Mouse (Mus musculus): ENCODE measurements at regions not wholly inside any gene's neighbourhood (a gene's known extent, or its start where the extent isn't known, plus 50 kb on each side); places are given as distances from the start of the nearest gene placed in this dataset.

DNA sequence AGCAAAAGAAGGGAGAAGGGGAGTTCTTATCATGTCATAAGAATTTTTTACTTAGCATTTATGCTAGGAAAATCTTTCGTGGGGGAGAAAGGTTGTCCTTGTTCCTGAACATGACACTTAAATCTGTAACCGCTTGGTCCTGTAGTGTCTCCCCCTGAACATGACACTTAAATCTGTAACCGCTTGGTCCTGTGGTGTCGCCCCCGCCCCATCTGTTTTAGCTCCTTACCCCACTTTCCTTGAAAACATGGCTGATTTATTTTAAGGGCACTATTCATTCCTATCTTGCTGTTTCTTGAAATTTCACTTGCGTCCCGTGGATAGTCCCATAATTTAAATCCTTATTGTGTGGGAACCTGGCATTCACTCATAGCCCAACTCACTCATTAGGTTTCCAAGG lies 82.2 kb downstream of the Rap2a start:
- 77% methylated on average over 7 of the region's 7 CpGs for WGBS (ENCODE audit: insufficient replicate concordance)
- H3K27me3 ChIP-seq (ENCODE audit: control insufficient read depth, insufficient read depth, low read length) = no peaks in the 10 kb centered on the region
- no peak for TF ChIP-seq EP300 (IDR thresholded peaks at IDR 0.05; ENCODE audit: low read depth)
- TF ChIP-seq CTCF (IDR thresholded peaks at IDR 0.05; ENCODE audit: low read depth) = no peak
- H3K36me3 ChIP-seq (replicated peaks; ENCODE audit: control insufficient read depth, insufficient read depth, low read depth) = no peaks in the 10 kb centered on the region
- no peaks in the 10 kb centered on the region for H3K9me3 ChIP-seq (ENCODE audit: control insufficient read depth, low read length)
- H3K4me3 ChIP-seq (ENCODE audit: insufficient read depth in 1 of 2, low read depth in 2 of 2, low read length in 2 of 2) = no peak overlapping the region
- DNase-seq (ENCODE audit: low read depth in 3 of 3, low spot score in 3 of 3) (no peak), ATAC-seq (ENCODE audit: insufficient read depth) (no peak)
- no peak overlapping the region for H3K27ac ChIP-seq
- no peak overlapping the region for H3K9ac ChIP-seq (replicated peaks)
- H3K4me2 ChIP-seq (ENCODE audit: low read depth) = no peak overlapping the region
- H3K4me1 ChIP-seq (replicated peaks; ENCODE audit: control insufficient read depth in 2 of 2, insufficient read depth in 2 of 2, low read length in 1 of 2) = no peaks in the 10 kb centered on the region

DNA sequence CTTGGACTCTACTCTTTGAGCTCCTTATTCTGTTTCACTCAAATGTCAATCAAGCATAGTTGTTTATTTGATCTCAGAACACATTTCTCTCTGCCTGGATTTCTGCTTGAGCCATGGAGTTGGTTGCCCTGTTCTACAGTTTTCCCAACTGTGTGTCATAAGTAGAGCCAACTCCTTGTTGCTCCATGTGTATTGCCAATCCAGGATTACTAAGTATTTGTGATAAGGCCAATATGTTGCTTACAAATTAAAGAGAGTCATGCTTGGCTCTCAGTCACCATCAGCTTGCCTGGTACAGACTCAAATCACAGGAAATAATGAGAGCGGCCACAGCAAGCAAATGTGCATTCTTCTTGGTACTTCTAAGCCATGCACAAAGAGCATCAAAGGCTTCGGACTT lies 82.7 kb downstream of the Rap2a start:
- TF ChIP-seq CTCF (IDR thresholded peaks at IDR 0.05; ENCODE audit: low read depth) (no peak), EP300 (IDR thresholded peaks at IDR 0.05; ENCODE audit: low read depth) (no peak)
- Histone ChIP-seq H3K9me3 (ENCODE audit: control insufficient read depth, low read length) (no peaks in the 10 kb centered on the region), H3K4me2 (ENCODE audit: low read depth) (no peak overlapping the region), H3K4me1 (replicated peaks; ENCODE audit: control insufficient read depth in 2 of 2, insufficient read depth in 2 of 2, low read length in 1 of 2) (no peaks in the 10 kb centered on the region), H3K27me3 (ENCODE audit: control insufficient read depth, insufficient read depth, low read length) (no peaks in the 10 kb centered on the region), H3K27ac (no peak overlapping the region), H3K9ac (replicated peaks) (no peak overlapping the region), H3K36me3 (replicated peaks; ENCODE audit: control insufficient read depth, insufficient read depth, low read depth) (no peaks in the 10 kb centered on the region), H3K4me3 (ENCODE audit: insufficient read depth in 1 of 2, low read depth in 2 of 2, low read length in 2 of 2) (no peak overlapping the region)
- 59% methylated on average over 2 of the region's 2 CpGs for WGBS (ENCODE audit: insufficient replicate concordance)
- DNase-seq (ENCODE audit: low read depth in 3 of 3, low spot score in 3 of 3) = no peak
- no peak for ATAC-seq (ENCODE audit: insufficient read depth)

DNA sequence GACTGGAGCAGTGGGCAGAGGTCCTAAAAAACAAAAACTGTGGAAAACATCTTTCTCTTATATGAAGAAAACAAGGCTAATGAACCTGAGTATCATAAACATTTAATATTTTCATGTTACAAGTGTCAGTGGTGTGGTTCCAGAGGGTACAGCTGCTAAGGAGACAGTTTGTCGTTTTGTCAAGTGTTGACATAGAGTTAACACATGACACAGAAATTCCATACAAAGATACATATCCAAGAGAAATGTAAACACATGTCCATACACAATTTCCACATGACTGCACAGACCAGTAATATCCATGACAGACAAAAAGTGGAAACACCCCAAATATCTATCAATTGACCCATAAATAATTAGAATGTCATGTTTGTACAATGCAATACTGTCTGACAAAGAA lies 88.7 kb downstream of the Rap2a start:
- H3K27me3 ChIP-seq (ENCODE audit: control insufficient read depth, insufficient read depth, low read length) = no peaks in the 10 kb centered on the region
- no peak for ATAC-seq (ENCODE audit: insufficient read depth)
- H3K4me2 ChIP-seq (ENCODE audit: low read depth) = no peak overlapping the region
- DNase-seq (ENCODE audit: low read depth in 3 of 3, low spot score in 3 of 3) = no peak
- WGBS (ENCODE audit: insufficient replicate concordance) = 42% methylated on average over 1 of the region's 1 CpGs
- 0 out of 4 replicates have a peak, but pooled peaks cover 0 to under 1% of the 10 kb centered on the region in 2 experiments for H3K4me1 ChIP-seq (replicated peaks; ENCODE audit: control insufficient read depth in 2 of 2, insufficient read depth in 2 of 2, low read length in 1 of 2)
- TF ChIP-seq EP300 (IDR thresholded peaks at IDR 0.05; ENCODE audit: low read depth) = no peak
- no peak for TF ChIP-seq CTCF (IDR thresholded peaks at IDR 0.05; ENCODE audit: low read depth)
- H3K27ac ChIP-seq = no peak overlapping the region
- no peaks in the 10 kb centered on the region for H3K9me3 ChIP-seq (ENCODE audit: control insufficient read depth, low read length)
- no peak overlapping the region for H3K4me3 ChIP-seq (ENCODE audit: insufficient read depth in 1 of 2, low read depth in 2 of 2, low read length in 2 of 2)
- H3K9ac ChIP-seq (replicated peaks) = no peak overlapping the region
- no peaks in the 10 kb centered on the region for H3K36me3 ChIP-seq (replicated peaks; ENCODE audit: control insufficient read depth, insufficient read depth, low read depth)

DNA sequence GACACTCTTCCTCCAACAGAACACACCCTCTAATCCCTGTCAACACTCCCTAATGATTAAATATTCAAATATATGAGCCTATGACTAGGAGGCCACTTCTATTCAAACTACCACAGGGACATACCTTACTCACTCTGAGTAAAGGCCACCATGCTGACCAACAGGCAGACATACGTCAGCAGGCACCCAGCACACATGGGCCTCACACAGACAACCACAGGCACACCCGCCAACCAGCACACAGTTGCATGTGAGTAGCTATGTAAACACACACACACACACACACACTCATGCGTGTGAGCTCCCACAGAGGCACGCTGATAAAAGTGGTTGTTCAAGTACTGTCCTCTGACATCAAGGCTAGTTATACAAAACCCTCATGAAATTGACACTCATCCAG lies 89.8 kb downstream of the Rap2a start:
- Histone ChIP-seq H3K36me3 (replicated peaks; ENCODE audit: control insufficient read depth, insufficient read depth, low read depth) (no peaks in the 10 kb centered on the region), H3K4me3 (ENCODE audit: insufficient read depth in 1 of 2, low read depth in 2 of 2, low read length in 2 of 2) (no peak overlapping the region), H3K27ac (no peak overlapping the region), H3K4me2 (ENCODE audit: low read depth) (no peak overlapping the region), H3K4me1 (replicated peaks; ENCODE audit: control insufficient read depth in 2 of 2, insufficient read depth in 2 of 2, low read length in 1 of 2) (0 out of 4 replicates have a peak, but pooled peaks cover 0 to 2% of the 10 kb centered on the region in 2 experiments), H3K27me3 (ENCODE audit: control insufficient read depth, insufficient read depth, low read length) (no peaks in the 10 kb centered on the region), H3K9me3 (ENCODE audit: control insufficient read depth, low read length) (no peaks in the 10 kb centered on the region), H3K9ac (replicated peaks) (no peak overlapping the region)
- TF ChIP-seq CTCF (IDR thresholded peaks at IDR 0.05; ENCODE audit: low read depth) (no peak), EP300 (IDR thresholded peaks at IDR 0.05; ENCODE audit: low read depth) (no peak)
- no peak for DNase-seq (ENCODE audit: low read depth in 3 of 3, low spot score in 3 of 3)
- ATAC-seq (ENCODE audit: insufficient read depth) = no peak
- 69% methylated on average over 4 of the region's 4 CpGs for whole genome bisulfite sequencing (ENCODE audit: insufficient replicate concordance)

DNA sequence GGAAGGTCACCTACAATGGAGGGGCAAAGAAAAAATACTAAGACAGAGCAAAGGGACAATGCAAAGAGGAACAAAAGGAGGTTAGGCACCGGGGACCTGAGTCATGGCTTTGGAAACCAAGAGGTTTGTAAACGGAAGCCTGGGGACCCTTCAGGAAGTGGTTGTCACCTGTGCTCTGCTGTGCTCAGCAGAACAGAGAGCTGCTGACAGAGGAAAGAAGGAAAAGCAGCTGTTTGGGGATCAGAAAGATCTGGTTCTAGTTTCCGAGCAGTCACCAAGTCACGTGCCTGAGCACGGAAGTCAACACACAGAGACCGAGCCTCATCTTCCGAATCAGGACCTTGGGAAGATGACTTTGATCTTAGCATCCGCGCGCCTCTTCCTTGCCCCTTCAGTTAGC lies 94.0 kb downstream of the Rap2a start:
- Histone ChIP-seq H3K36me3 (replicated peaks; ENCODE audit: control insufficient read depth, insufficient read depth, low read depth) (no peaks in the 10 kb centered on the region), H3K4me1 (replicated peaks; ENCODE audit: control insufficient read depth in 2 of 2, insufficient read depth in 2 of 2, low read length in 1 of 2) (0 out of 4 replicates have a peak, but pooled peaks cover 0 to 2% of the 10 kb centered on the region in 2 experiments), H3K9ac (replicated peaks) (no peak overlapping the region), H3K4me2 (ENCODE audit: low read depth) (0 out of 2 replicates have a peak overlapping the region, but pooled peaks have one; percentile 6), H3K9me3 (ENCODE audit: control insufficient read depth, low read length) (no peaks in the 10 kb centered on the region), H3K27me3 (ENCODE audit: control insufficient read depth, insufficient read depth, low read length) (no peaks in the 10 kb centered on the region), H3K27ac (no peak overlapping the region), H3K4me3 (ENCODE audit: insufficient read depth in 1 of 2, low read depth in 2 of 2, low read length in 2 of 2) (no peak overlapping the region)
- no peak for ATAC-seq (ENCODE audit: insufficient read depth)
- TF ChIP-seq CTCF (IDR thresholded peaks at IDR 0.05; ENCODE audit: low read depth) = no peak
- TF ChIP-seq EP300 (IDR thresholded peaks at IDR 0.05; ENCODE audit: low read depth) = no peak
- 17% methylated on average over 10 of the region's 10 CpGs for WGBS (ENCODE audit: insufficient replicate concordance)
- peak in 1 of 3 experiments; percentile 3 for DNase-seq (ENCODE audit: low read depth in 3 of 3, low spot score in 3 of 3)

Data from liver, embryonic 14.5 days (tissue).